Mouse (Mus musculus) hindbrain, embryonic 12.5 days (tissue): ENCODE measurements around the gene Tekt2. TPM values are rescaled to one million over a fixed set of nuclear protein-coding genes. Genes with fewer than 3 reads are reported as not detected.

Experiments used
- polyA plus RNA-seq: library from polyadenylated mRNA; unstranded; fragments of >200 nt; fragmentation: Nextera tagmentation; extraction: Ambion mirVana; gene quantifications from 2 replicates; pipeline ENCODE4 v1.2.1, GENCODE M21; 2016

Tekt2 gene
- polyA plus RNA-seq, 1 experiment from 2014 or later, result 6.3 TPM

Other genes with a start within 250 kb of the Tekt2 start
- 37.7 and 39.6 TPM in 2 replicates for gene Lsm10, start 229.1 kb downstream of the Tekt2 start, polyA plus RNA-seq
- 49.4 and 51.0 TPM in 2 replicates for gene Stk40, start 221.7 kb downstream of the Tekt2 start, polyA plus RNA-seq
- gene Eva1b, start 177.9 kb downstream of the Tekt2 start, polyA plus RNA-seq, result 35.4 and 40.0 TPM in 2 replicates
- gene Sh3d21, start 162.2 kb downstream of the Tekt2 start, polyA plus RNA-seq, result 3.7 and 5.3 TPM in 2 replicates
- gene Thrap3, start 122.9 kb downstream of the Tekt2 start, polyA plus RNA-seq, result 250 and 255 TPM in 2 replicates
- gene Map7d1, start 69.3 kb downstream of the Tekt2 start, polyA plus RNA-seq, result 143 and 150 TPM in 2 replicates
- 109 and 113 TPM in 2 replicates for gene Trappc3, start 63.4 kb downstream of the Tekt2 start, polyA plus RNA-seq
- 50.1 and 56.7 TPM in 2 replicates for gene Col8a2, start 38.9 kb downstream of the Tekt2 start, polyA plus RNA-seq
- gene Adprhl2, start 4.0 kb downstream of the Tekt2 start, polyA plus RNA-seq, result 65.2 and 74.3 TPM in 2 replicates
- 21.6 and 22.2 TPM in 2 replicates for gene Ago3, start 103.9 kb upstream of the Tekt2 start, polyA plus RNA-seq
- 15.8 and 20.5 TPM in 2 replicates for gene Ago1, start 142.9 kb upstream of the Tekt2 start, polyA plus RNA-seq
- gene Ago4, start 207.8 kb upstream of the Tekt2 start, polyA plus RNA-seq, result 8.0 and 8.2 TPM in 2 replicates
- gene Clspn, start 231.2 kb upstream of the Tekt2 start, polyA plus RNA-seq, result 23.5 and 27.2 TPM in 2 replicates